Mouse (Mus musculus) megakaryocyte-erythroid progenitor cell, adult 5 weeks (primary cell): Measurements from ENCODE around the gene P2ry6. TPM values are rescaled to one million over a fixed set of nuclear protein-coding genes. Genes with fewer than 3 reads are reported as not detected.

Source experiments
- polyA plus RNA-seq: library from polyadenylated mRNA; stranded (reverse); fragments of >175 nt; gene quantifications from 2 replicates; pipeline ENCODE4 v1.2.3, GENCODE M21; 2012

Gene P2ry6
- 1.0 and 1.1 TPM in 2 replicates for polyA plus RNA-seq

GRCm38 (mm10) chr7:100974135-100974903, at the start of gene P2ry6:
Gene P2ry6, minus strand, starts transcription at chr7:100974649.

GRCm38 (mm10) chr7:101012541-101012940, 38.1 kb upstream of the P2ry6 start, which contains the start of gene P2ry2:
Gene P2ry2, minus strand, starts transcription at chr7:101012866.

GRCm38 (mm10) chr7:100931926-100932480, 42.4 kb downstream of the P2ry6 start, which contains the start of gene Arhgef17:
Gene Arhgef17, minus strand, starts transcription at chr7:100932107.

Other genes starting within 250 kb of the P2ry6 start
- gene Relt, start 111.2 kb downstream of the P2ry6 start, polyA plus RNA-seq: 34.7 and 41.1 TPM in 2 replicates
- gene Arhgef17, start 42.5 kb downstream of the P2ry6 start, polyA plus RNA-seq: 1.4 and 1.8 TPM in 2 replicates
- gene P2ry2, start 38.2 kb upstream of the P2ry6 start, polyA plus RNA-seq: 9.6 and 10.8 TPM in 2 replicates
- 16.6 and 17.1 TPM in 2 replicates for gene Fchsd2, start 118.2 kb upstream of the P2ry6 start, polyA plus RNA-seq